Mouse (Mus musculus) kidney, postnatal 36 days (tissue): Measurements from ENCODE around the gene Fez1.
A peak's percentile ranks its signal among the peaks of the same experiment; 100 is the strongest.

Experiments
- DNase-seq, 2 experiments: peaks; one replicate each; pipeline ENCODE4 v3.0.0; 2021 to 2022; ENCODE audit warnings: mixed read lengths in 2 of 2

Fez1 gene

GRCm38 (mm10) chr9:36821644-36822000, at the start of gene Fez1:
TSS of gene Fez1 (plus strand) at chr9:36821864.
- DNase-seq = no peak

- DNase-seq = no peak
These were observed 37.7 kb upstream of the Fez1 start for GRCm38 (mm10) chr9:36783921-36784320.

- DNase-seq = no peak
These were observed 29.5 kb upstream of the Fez1 start for GRCm38 (mm10) chr9:36792191-36792590.

- DNase-seq = no peak
These were observed 27.2 kb upstream of the Fez1 start for GRCm38 (mm10) chr9:36794487-36794886.

GRCm38 (mm10) chr9:36795556-36795955, 26.1 kb upstream of the Fez1 start:
- DNase-seq = peak; percentile 2 to 18

- DNase-seq = no peak
These were observed 25.4 kb upstream of the Fez1 start for GRCm38 (mm10) chr9:36796224-36796623.

- DNase-seq = peak; percentile 95 to 98
These were observed 24.7 kb upstream of the Fez1 start, which contains the start of gene Ei24 for GRCm38 (mm10) chr9:36796781-36797555. TSS of gene Ei24 (minus strand) at chr9:36797393.

- no peak for DNase-seq
These were observed 19.7 kb upstream of the Fez1 start for GRCm38 (mm10) chr9:36801961-36802360.

- no peak for DNase-seq
These were observed 18.7 kb upstream of the Fez1 start for GRCm38 (mm10) chr9:36802951-36803350.

- DNase-seq = no peak
These were observed 18.3 kb upstream of the Fez1 start for GRCm38 (mm10) chr9:36803386-36803785.

GRCm38 (mm10) chr9:36803926-36804325, 17.7 kb upstream of the Fez1 start:
- no peak for DNase-seq

- DNase-seq = peak; percentile 18 to 21
These were observed 16.2 kb upstream of the Fez1 start for GRCm38 (mm10) chr9:36805256-36805975.

GRCm38 (mm10) chr9:36808126-36808785, 13.4 kb upstream of the Fez1 start:
- peak in 1 of 2 experiments; percentile 19 for DNase-seq

GRCm38 (mm10) chr9:36814486-36814885, 7.2 kb upstream of the Fez1 start:
- DNase-seq = no peak

- no peak for DNase-seq
These were observed 2.8 kb upstream of the Fez1 start for GRCm38 (mm10) chr9:36818905-36819304.

- no peak for DNase-seq
These were observed 558 bp upstream of the Fez1 start for GRCm38 (mm10) chr9:36820969-36821643.

GRCm38 (mm10) chr9:36822024-36822423, 360 bp downstream of the Fez1 start:
- DNase-seq = no peak

- no peak for DNase-seq
These were observed 5.1 kb downstream of the Fez1 start for GRCm38 (mm10) chr9:36826612-36827363.

GRCm38 (mm10) chr9:36831401-36831800, 9.7 kb downstream of the Fez1 start:
- no peak for DNase-seq

- DNase-seq = peak; percentile 41 to 58
These were observed 10.9 kb downstream of the Fez1 start for GRCm38 (mm10) chr9:36832529-36832928.

- DNase-seq = no peak
These were observed 11.6 kb downstream of the Fez1 start for GRCm38 (mm10) chr9:36833043-36833881.
